Mouse (Mus musculus): ENCODE data around the gene Pld2.

- TF ChIP-seq CTCF (IDR thresholded peaks at IDR 0.05; ENCODE audit: low read depth) (peak; percentile 65), EP300 (IDR thresholded peaks at IDR 0.05; ENCODE audit: low read depth) (no peak)
Measured at GRCm38 (mm10) chr11:70539877-70540587, at the start of gene Pld2.

Measured in liver, embryonic 14.5 days (tissue).